Mouse (Mus musculus): ENCODE measurements around the gene Mrpl23. TPM values are rescaled to one million over a fixed set of nuclear protein-coding genes. Genes with fewer than 3 reads are reported as not detected.

Mrpl23 gene
- total RNA-seq, 1 experiment from 2014 or later: 9.3 TPM

GRCm38 (mm10) chr7:142564955-142565643, 32.6 kb downstream of the Mrpl23 start:
- ATAC-seq (ENCODE audit: extremely low read depth, insufficient number of reproducible peaks, low FRiP score, poor library complexity, severe bottlenecking): no peak

- no peak for ATAC-seq (ENCODE audit: extremely low read depth, insufficient number of reproducible peaks, low FRiP score, poor library complexity, severe bottlenecking)
Measured at GRCm38 (mm10) chr7:142566512-142566911, 34.0 kb downstream of the Mrpl23 start.

GRCm38 (mm10) chr7:142568985-142569384, 36.5 kb downstream of the Mrpl23 start:
- no peak for ATAC-seq (ENCODE audit: extremely low read depth, insufficient number of reproducible peaks, low FRiP score, poor library complexity, severe bottlenecking)

GRCm38 (mm10) chr7:142570565-142570964, 38.1 kb downstream of the Mrpl23 start:
- no peak for ATAC-seq (ENCODE audit: extremely low read depth, insufficient number of reproducible peaks, low FRiP score, poor library complexity, severe bottlenecking)

- ATAC-seq (ENCODE audit: extremely low read depth, insufficient number of reproducible peaks, low FRiP score, poor library complexity, severe bottlenecking): no peak
Measured at GRCm38 (mm10) chr7:142571458-142572220, 39.2 kb downstream of the Mrpl23 start.

- ATAC-seq (ENCODE audit: extremely low read depth, insufficient number of reproducible peaks, low FRiP score, poor library complexity, severe bottlenecking): no peak
Measured at GRCm38 (mm10) chr7:142572343-142572742, 39.9 kb downstream of the Mrpl23 start.

GRCm38 (mm10) chr7:142572992-142573391, 40.5 kb downstream of the Mrpl23 start:
- ATAC-seq (ENCODE audit: extremely low read depth, insufficient number of reproducible peaks, low FRiP score, poor library complexity, severe bottlenecking): no peak

GRCm38 (mm10) chr7:142574155-142574660, 41.7 kb downstream of the Mrpl23 start:
- ATAC-seq (ENCODE audit: extremely low read depth, insufficient number of reproducible peaks, low FRiP score, poor library complexity, severe bottlenecking): no peak

GRCm38 (mm10) chr7:142574826-142575351, 42.4 kb downstream of the Mrpl23 start:
- ATAC-seq (ENCODE audit: extremely low read depth, insufficient number of reproducible peaks, low FRiP score, poor library complexity, severe bottlenecking): no peak

GRCm38 (mm10) chr7:142575491-142575890, 43.0 kb downstream of the Mrpl23 start:
- ATAC-seq (ENCODE audit: extremely low read depth, insufficient number of reproducible peaks, low FRiP score, poor library complexity, severe bottlenecking): no peak

GRCm38 (mm10) chr7:142575971-142576370, 43.5 kb downstream of the Mrpl23 start:
- no peak for ATAC-seq (ENCODE audit: extremely low read depth, insufficient number of reproducible peaks, low FRiP score, poor library complexity, severe bottlenecking)

GRCm38 (mm10) chr7:142576472-142577326, 44.2 kb downstream of the Mrpl23 start:
- no peak for ATAC-seq (ENCODE audit: extremely low read depth, insufficient number of reproducible peaks, low FRiP score, poor library complexity, severe bottlenecking)

- ATAC-seq (ENCODE audit: extremely low read depth, insufficient number of reproducible peaks, low FRiP score, poor library complexity, severe bottlenecking): no peak
Measured at GRCm38 (mm10) chr7:142577806-142578423, 45.4 kb downstream of the Mrpl23 start.

- ATAC-seq (ENCODE audit: extremely low read depth, insufficient number of reproducible peaks, low FRiP score, poor library complexity, severe bottlenecking): no peak
Measured at GRCm38 (mm10) chr7:142579069-142579468, 46.6 kb downstream of the Mrpl23 start.

- ATAC-seq (ENCODE audit: extremely low read depth, insufficient number of reproducible peaks, low FRiP score, poor library complexity, severe bottlenecking): no peak
Measured at GRCm38 (mm10) chr7:142580121-142580879, 47.8 kb downstream of the Mrpl23 start.

GRCm38 (mm10) chr7:142581186-142581585, 48.7 kb downstream of the Mrpl23 start:
- ATAC-seq (ENCODE audit: extremely low read depth, insufficient number of reproducible peaks, low FRiP score, poor library complexity, severe bottlenecking): no peak

GRCm38 (mm10) chr7:142581656-142582228, 49.3 kb downstream of the Mrpl23 start:
- no peak for ATAC-seq (ENCODE audit: extremely low read depth, insufficient number of reproducible peaks, low FRiP score, poor library complexity, severe bottlenecking)

GRCm38 (mm10) chr7:142584882-142585281, 52.4 kb downstream of the Mrpl23 start:
- ATAC-seq (ENCODE audit: extremely low read depth, insufficient number of reproducible peaks, low FRiP score, poor library complexity, severe bottlenecking): no peak

Measured in neutrophil, adult 5-6 weeks (primary cell).